Mouse (Mus musculus): ENCODE measurements around the gene Pnrc1. TPM values are rescaled to one million over a fixed set of nuclear protein-coding genes. Genes with fewer than 3 reads are reported as not detected.

The Pnrc1 gene
- total and polyA plus RNA-seq, 3 experiments: 39.8 to 170 (median 151) TPM

DNA sequence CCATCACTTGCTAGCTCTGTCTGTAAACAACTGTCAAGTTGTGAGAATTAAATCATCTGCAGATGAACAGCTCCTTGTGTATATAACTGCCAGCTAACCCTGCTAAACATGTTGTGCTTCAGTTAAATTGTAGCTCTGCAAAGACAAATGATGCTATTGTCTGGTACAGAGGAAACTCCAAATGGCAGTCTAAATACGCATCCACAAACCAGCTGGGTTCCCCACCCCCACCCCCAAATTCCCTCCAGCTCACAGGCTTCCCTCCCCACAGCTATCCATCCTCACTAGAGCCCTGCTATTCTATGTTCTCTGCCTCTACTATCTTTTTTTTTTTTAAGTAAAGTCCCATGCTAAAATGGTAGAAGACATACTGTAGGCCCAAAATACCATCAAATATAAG is 68.1 kb downstream of the Pnrc1 start:
- Histone ChIP-seq H3K79me2 (replicated peaks; ENCODE audit: control insufficient read depth, insufficient read depth, low read length) (no peaks in the 10 kb centered on the region), H3K27ac (no peak overlapping the region), H3K9ac (ENCODE audit: low read depth, low read length) (no peak overlapping the region), H3K27me3 (ENCODE audit: control insufficient read depth, insufficient read depth, low read length) (peaks cover 1% of the 10 kb centered on the region; the same call in 1 of the 2 replicates), H3K4me3 (no peak overlapping the region), H3K4me1 (ENCODE audit: control insufficient read depth, insufficient read depth, low read length) (no peaks in the 10 kb centered on the region), H3K36me3 (ENCODE audit: control insufficient read depth, insufficient read depth, low read length) (no peaks in the 10 kb centered on the region)
- 73% methylated on average over 1 of the region's 1 CpGs for whole genome bisulfite sequencing
- no peak for DNase-seq
- intact Hi-C loops (cut with DNase I): no loop called here
- TF ChIP-seq EP300 (IDR thresholded peaks at IDR 0.05; ENCODE audit: insufficient read depth, low read depth, low read length) (no peak), CTCF (IDR thresholded peaks at IDR 0.05) (no peak), POLR2A (IDR thresholded peaks at IDR 0.05; ENCODE audit: insufficient read depth, low read depth, low read length) (no peak)

DNA sequence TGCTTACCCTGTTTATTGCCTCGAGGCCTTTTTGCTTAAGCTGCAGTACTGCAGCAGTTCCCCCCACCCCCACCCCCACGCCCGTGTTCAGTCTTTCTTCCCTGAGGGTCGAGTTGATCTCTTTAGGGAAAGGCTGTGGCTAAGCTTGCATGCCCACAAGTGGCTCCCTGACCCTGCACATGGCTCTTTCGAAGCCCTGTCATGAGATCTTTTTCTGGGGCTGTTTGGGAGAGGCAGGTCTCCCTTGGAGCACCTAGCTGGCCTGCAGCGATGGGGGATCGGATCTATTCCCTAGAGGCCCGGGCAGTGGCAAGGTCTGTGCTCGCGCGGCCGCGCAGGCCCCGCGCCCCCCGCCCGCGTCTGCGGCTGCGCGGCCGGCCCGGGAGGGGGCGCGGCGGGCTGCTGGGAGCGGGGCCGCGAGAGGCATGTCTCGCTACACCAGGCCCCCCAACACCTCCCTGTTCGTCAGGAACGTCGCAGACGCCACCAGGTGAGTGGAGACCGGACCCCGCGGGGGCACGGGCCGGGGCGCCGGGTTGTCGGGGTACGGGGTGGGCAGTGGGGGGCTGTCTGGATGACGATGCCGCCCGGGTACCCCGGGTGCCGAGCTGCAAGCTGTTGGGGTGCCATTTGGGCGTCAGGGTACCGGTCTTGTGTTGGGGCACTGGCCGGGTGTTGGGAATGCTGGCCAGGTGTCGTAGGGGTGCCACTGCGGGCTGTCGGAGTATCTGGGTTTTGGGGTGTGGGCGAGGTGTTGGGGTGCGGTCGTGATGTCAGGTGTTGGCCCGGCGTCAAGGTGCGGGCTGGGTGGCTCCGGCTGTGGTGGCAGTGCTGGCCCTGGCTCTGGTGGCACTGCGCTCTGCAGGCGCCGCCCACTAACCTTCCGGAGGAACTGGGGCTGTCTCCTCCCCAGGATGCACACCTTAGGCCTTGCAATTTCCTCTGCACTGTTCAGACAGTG is 80.8 kb downstream of the Pnrc1 start, which contains the start of gene Srsf12:
Srsf12 (plus strand) TSS at position 111 of the 961 bp plus-strand sequence.
- Histone ChIP-seq H3K36me3 (ENCODE audit: control insufficient read depth, insufficient read depth, low read length) (no peaks in the 10 kb centered on the region), H3K9ac (ENCODE audit: low read depth, low read length) (peak within 1 kb of the TSS; percentile 48), H3K27ac (no peak within 1 kb of the TSS), H3K4me1 (ENCODE audit: control insufficient read depth, insufficient read depth, low read length) (no peaks in the 10 kb centered on the region), H3K79me2 (replicated peaks; ENCODE audit: control insufficient read depth, insufficient read depth, low read length) (no peaks in the 10 kb centered on the region), H3K4me3 (peak within 1 kb of the TSS; percentile 43), H3K27me3 (ENCODE audit: control insufficient read depth, insufficient read depth, low read length) (peaks cover 3% of the 10 kb centered on the region; the same call in 1 of the 2 replicates)
- TF ChIP-seq EP300 (IDR thresholded peaks at IDR 0.05; ENCODE audit: insufficient read depth, low read depth, low read length): no peak
- no peak for TF ChIP-seq POLR2A (IDR thresholded peaks at IDR 0.05; ENCODE audit: insufficient read depth, low read depth, low read length)
- peak; percentile 29 for TF ChIP-seq CTCF (IDR thresholded peaks at IDR 0.05)
- 5% methylated on average over 65 of the region's 65 CpGs for WGBS
- peak in 1 of 2 experiments; percentile 10 for DNase-seq
- intact Hi-C loops (cut with DNase I): loop anchor here (2.0 to 5.0 kb wide), 2 partner anchors 62 to 84 kb away; no protein-coding TSS in a partner anchor

DNA sequence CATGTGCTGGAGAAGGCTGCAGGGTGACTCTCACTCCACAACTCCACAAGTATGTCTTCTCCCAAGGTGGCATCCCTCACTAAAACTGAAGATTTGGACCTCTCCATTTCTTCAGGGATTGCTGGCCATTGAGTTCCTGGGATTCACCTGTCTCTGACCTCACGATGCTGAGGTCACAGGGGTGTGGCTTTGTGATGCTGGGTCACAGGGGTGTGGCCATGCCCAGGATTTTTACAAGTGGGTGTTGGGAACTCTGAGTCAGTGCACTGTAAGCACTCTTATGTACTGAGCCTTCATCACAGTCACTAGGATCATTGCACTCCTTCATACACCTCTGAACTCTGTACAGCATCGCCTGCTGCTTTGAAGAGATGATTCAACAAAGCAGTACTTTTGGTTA is 82.4 kb downstream of the Pnrc1 start:
- intact Hi-C loops (cut with DNase I): loop anchor here (5.0 kb wide), 1 partner anchor 60 kb away; no protein-coding TSS in a partner anchor
- Histone ChIP-seq H3K79me2 (replicated peaks; ENCODE audit: control insufficient read depth, insufficient read depth, low read length) (no peaks in the 10 kb centered on the region), H3K9ac (ENCODE audit: low read depth, low read length) (no peak overlapping the region), H3K4me1 (ENCODE audit: control insufficient read depth, insufficient read depth, low read length) (no peaks in the 10 kb centered on the region), H3K27me3 (ENCODE audit: control insufficient read depth, insufficient read depth, low read length) (peaks cover 3% of the 10 kb centered on the region; the same call in 1 of the 2 replicates), H3K36me3 (ENCODE audit: control insufficient read depth, insufficient read depth, low read length) (no peaks in the 10 kb centered on the region), H3K27ac (no peak overlapping the region), H3K4me3 (no peak overlapping the region)
- TF ChIP-seq CTCF (IDR thresholded peaks at IDR 0.05) (no peak), EP300 (IDR thresholded peaks at IDR 0.05; ENCODE audit: insufficient read depth, low read depth, low read length) (no peak), POLR2A (IDR thresholded peaks at IDR 0.05; ENCODE audit: insufficient read depth, low read depth, low read length) (no peak)
- WGBS: 80% methylated on average over 2 of the region's 2 CpGs
- DNase-seq: no peak

DNA sequence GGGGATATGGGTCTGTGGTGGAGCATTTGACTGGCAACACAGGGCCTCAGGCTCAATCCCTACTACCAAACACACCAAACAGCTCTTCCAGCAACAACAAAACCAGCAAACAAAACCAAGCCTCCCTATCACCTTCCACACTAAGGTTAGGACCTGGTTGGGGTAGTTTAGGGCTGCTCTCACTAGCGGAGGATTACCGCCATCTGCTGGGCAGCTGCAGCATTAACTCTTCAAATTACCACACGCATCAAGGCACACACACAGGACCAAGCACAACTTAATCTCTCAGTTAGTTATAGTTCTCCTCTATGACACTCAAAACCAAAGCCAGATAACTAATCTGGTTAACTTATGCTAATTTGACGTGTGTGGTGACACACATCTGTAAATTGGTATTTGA is 85.3 kb downstream of the Pnrc1 start:
- DNase-seq: peak; percentile 39 to 51
- no peak overlapping the region for H3K9ac ChIP-seq (ENCODE audit: low read depth, low read length)
- no peaks in the 10 kb centered on the region for H3K4me1 ChIP-seq (ENCODE audit: control insufficient read depth, insufficient read depth, low read length)
- intact Hi-C loops (cut with DNase I): loop anchor here (2.0 to 5.0 kb wide), 2 partner anchors 57 to 80 kb away; no protein-coding TSS in a partner anchor
- H3K36me3 ChIP-seq (ENCODE audit: control insufficient read depth, insufficient read depth, low read length): no peaks in the 10 kb centered on the region
- no peak overlapping the region for H3K4me3 ChIP-seq
- no peak overlapping the region for H3K27ac ChIP-seq
- H3K79me2 ChIP-seq (replicated peaks; ENCODE audit: control insufficient read depth, insufficient read depth, low read length): no peaks in the 10 kb centered on the region
- peaks cover 3% of the 10 kb centered on the region; the same call in 1 of the 2 replicates for H3K27me3 ChIP-seq (ENCODE audit: control insufficient read depth, insufficient read depth, low read length)
- TF ChIP-seq CTCF (IDR thresholded peaks at IDR 0.05): peak; percentile 81
- TF ChIP-seq POLR2A (IDR thresholded peaks at IDR 0.05; ENCODE audit: insufficient read depth, low read depth, low read length): no peak
- 0 out of 2 replicates have a peak, but pooled peaks have one; percentile 30 for TF ChIP-seq EP300 (IDR thresholded peaks at IDR 0.05; ENCODE audit: insufficient read depth, low read depth, low read length)
- 11% methylated on average over 4 of the region's 4 CpGs for WGBS

DNA sequence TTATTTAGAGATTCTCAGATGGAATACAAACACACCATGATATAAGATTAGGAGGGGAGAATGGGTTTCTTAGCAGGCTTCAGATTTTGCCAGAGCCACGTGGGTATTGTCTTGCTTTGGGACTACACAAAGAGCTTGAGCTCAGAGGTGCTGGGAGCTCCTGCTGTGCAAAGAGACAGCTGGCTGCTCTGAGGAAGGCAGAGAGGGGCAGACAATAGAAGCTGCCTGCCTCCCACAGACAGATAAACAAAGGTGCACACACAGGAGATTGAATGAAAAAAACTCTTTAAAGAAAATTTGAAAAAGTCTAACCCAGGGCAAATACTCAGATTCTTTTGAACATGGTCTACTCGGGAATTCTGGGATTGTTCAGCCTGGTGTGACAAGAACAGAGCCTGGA is 91.8 kb downstream of the Pnrc1 start:
- H3K79me2 ChIP-seq (replicated peaks; ENCODE audit: control insufficient read depth, insufficient read depth, low read length): no peaks in the 10 kb centered on the region
- intact Hi-C loops (cut with DNase I): no loop called here
- TF ChIP-seq POLR2A (IDR thresholded peaks at IDR 0.05; ENCODE audit: insufficient read depth, low read depth, low read length) (no peak), CTCF (IDR thresholded peaks at IDR 0.05) (no peak), EP300 (IDR thresholded peaks at IDR 0.05; ENCODE audit: insufficient read depth, low read depth, low read length) (no peak)
- 29% methylated on average over 2 of the region's 2 CpGs for WGBS
- DNase-seq: no peak
- H3K4me3 ChIP-seq: no peak overlapping the region
- no peaks in the 10 kb centered on the region for H3K4me1 ChIP-seq (ENCODE audit: control insufficient read depth, insufficient read depth, low read length)
- H3K9ac ChIP-seq (ENCODE audit: low read depth, low read length): no peak overlapping the region
- no peak overlapping the region for H3K27ac ChIP-seq
- H3K27me3 ChIP-seq (ENCODE audit: control insufficient read depth, insufficient read depth, low read length): no peaks in the 10 kb centered on the region
- H3K36me3 ChIP-seq (ENCODE audit: control insufficient read depth, insufficient read depth, low read length): no peaks in the 10 kb centered on the region

Other genes with a start within 250 kb of the Pnrc1 start
- 1 to 10 TPM; 1.6 to 2.6 TPM for gene Gabrr2, start 227.2 kb downstream of the Pnrc1 start, total RNA-seq (2021)
- 4.9 and 7.5 TPM in 2 replicates for gene Gabrr2, start 227.2 kb downstream of the Pnrc1 start, polyA plus RNA-seq (2012; rRNA removed)
- under 1 TPM; 0.27 to 0.50 TPM for gene Gabrr1, start 157.6 kb downstream of the Pnrc1 start, total RNA-seq (2021)
- gene Gabrr1, start 157.6 kb downstream of the Pnrc1 start, polyA plus RNA-seq (2012; rRNA removed): 0.20 and 0.23 TPM in 2 replicates
- gene Pm20d2, start 100.4 kb downstream of the Pnrc1 start, total RNA-seq (2021): 10 to 100 TPM; 57.8 to 64.9 TPM
- 26.1 and 40.5 TPM in 2 replicates for gene Pm20d2, start 100.4 kb downstream of the Pnrc1 start, polyA plus RNA-seq (2012; rRNA removed)
- not detected for gene Srsf12, start 81.2 kb downstream of the Pnrc1 start, total RNA-seq (2021)
- not detected in 2 replicates for gene Srsf12, start 81.2 kb downstream of the Pnrc1 start, polyA plus RNA-seq (2012; rRNA removed)
- 10 to 100 TPM in 1 of 2 experiments, 1 to 10 TPM in 1; 8.9 to 10.9 TPM for gene Rngtt, start 20.1 kb upstream of the Pnrc1 start, total RNA-seq (2021)
- gene Rngtt, start 20.1 kb upstream of the Pnrc1 start, polyA plus RNA-seq (2012; rRNA removed): 2.9 and 3.9 TPM in 2 replicates

Measured in heart, adult 2 months (tissue).